Mouse (Mus musculus) splenic B cell, adult 2 months (primary cell): Measurements from ENCODE around the gene Ubc.
"Not testable (repeated sequence)": the region's sequence is repeated elsewhere in the genome, so short reads cannot be mapped to it uniquely, and the experiment has no call there.

Experiments
- DNase-seq: peaks from one replicate; pipeline ENCODE4 v3.0.0-alpha.2; 2011; ENCODE audit warnings: low read depth, low spot score
- H3K27me3 ChIP-seq: 2 replicates; pipeline ENCODE4 v1.6.1; 2012; ENCODE audit warnings: mild to moderate bottlenecking, low read length, moderate library complexity, mixed read lengths; ENCODE audit not compliant: control insufficient read depth, poor library complexity, insufficient read depth, severe bottlenecking
- H3K36me3 ChIP-seq: 2 replicates; pipeline ENCODE4 v1.6.1; 2012; ENCODE audit warnings: mild to moderate bottlenecking, low read length, moderate library complexity, mixed read lengths; ENCODE audit not compliant: control insufficient read depth, poor library complexity, insufficient read depth, severe bottlenecking

Gene Ubc

DNA sequence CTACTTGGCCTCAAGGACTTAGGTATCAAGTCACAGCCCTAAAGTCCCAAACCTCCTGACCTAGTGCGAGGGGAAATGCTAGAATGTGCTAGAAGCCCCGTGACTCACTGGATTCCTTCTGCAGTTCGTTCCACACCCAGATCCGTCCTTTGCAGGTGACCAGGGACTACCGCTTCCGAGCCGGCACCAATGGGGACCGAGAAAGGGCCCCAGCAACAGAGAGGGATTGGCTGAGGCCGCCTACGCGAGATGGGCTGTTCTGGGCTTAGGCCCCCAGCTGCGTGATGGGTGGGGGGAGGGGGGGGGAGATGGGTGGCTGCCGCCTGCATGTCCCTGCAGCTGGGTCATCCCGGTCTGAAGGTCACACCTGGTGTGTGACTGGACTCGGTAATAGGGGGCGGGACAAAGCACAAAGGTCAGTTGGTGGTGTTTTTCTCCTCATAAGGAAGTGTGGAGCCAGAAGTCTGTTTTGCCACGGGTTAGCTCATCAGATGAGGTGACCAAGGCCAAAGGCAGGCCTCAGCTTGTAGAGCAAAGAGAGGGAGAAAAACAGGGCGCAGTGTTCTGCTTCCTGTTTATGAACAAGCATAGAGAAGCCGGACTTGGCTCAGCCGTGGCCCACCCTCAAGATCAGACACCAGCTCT is 3.1 kb upstream of the Ubc start:
- peak; percentile 98 for DNase-seq
- peaks cover 4% of the 10 kb centered on the region; the same call in 1 of the 2 replicates for H3K36me3 ChIP-seq
- no peaks in the 10 kb centered on the region for H3K27me3 ChIP-seq

DNA sequence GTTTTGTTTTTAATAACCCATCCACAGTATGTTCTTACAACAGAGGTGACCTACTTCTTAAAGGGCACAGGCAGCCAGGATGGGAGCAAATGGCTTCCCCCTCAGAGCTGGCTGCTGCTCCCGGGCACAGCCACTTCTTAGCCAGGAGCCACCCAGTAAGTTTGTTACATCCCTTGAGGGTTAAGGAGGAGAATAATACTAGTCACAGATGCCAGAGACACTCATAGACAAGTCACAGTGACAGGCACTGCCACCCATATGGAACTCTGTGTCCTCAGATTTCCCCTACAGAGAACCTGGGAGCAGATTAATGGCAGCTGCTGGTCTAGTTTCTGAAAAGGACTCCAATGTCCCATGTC is 2.6 kb upstream of the Ubc start:
- no peak for DNase-seq
- H3K36me3 ChIP-seq, result peaks cover 4% of the 10 kb centered on the region; the same call in 1 of the 2 replicates
- no peaks in the 10 kb centered on the region for H3K27me3 ChIP-seq

DNA sequence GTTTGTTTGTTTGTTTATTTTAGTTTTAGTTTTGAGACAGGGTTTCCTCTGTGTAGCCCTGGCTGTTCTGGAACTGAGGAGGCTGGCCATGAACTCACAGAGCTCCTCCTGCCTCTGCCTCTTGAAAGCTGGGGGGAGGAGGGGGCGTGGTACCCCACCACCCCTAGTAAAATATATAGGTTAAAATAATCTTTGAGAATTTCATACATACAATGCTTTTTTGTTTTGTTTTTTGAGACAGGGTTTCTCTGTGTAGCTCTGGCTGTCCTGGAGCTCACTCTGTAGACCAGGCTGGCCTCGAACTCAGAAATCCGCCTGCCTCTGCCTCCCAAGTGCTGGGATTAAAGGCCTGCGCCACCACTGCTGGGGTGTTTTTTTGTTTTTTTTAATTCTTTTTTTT is 2.2 kb upstream of the Ubc start:
- not testable (repeated sequence) for DNase-seq, H3K27me3 ChIP-seq

DNA sequence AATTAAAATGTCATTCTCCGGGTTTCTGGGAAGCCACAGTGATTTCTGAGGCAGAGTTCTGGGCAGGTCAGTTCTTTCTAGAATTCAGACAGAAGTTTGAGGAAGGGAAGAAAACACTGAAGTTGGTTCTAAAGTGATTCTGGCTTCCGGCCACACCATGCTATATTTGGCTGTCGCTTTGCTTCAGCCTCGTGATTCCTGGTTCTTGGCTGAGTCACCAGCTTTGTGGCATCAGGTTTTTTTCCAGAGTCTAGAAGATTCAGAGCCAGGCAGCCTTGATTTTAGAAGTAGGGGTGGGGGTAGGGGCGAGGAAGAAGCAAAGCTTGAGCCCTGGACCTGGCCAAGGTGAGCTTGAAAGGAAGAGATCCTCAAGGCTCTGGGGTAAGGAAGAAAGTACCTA is 1.6 kb upstream of the Ubc start:
- H3K36me3 ChIP-seq, result peaks cover 4% of the 10 kb centered on the region; the same call in 1 of the 2 replicates
- DNase-seq, result peak; percentile 85
- no peaks in the 10 kb centered on the region for H3K27me3 ChIP-seq

More for the DNA sequence above, 2.2 kb upstream of the Ubc start:
- H3K36me3 ChIP-seq, result not testable (repeated sequence)

DNA sequence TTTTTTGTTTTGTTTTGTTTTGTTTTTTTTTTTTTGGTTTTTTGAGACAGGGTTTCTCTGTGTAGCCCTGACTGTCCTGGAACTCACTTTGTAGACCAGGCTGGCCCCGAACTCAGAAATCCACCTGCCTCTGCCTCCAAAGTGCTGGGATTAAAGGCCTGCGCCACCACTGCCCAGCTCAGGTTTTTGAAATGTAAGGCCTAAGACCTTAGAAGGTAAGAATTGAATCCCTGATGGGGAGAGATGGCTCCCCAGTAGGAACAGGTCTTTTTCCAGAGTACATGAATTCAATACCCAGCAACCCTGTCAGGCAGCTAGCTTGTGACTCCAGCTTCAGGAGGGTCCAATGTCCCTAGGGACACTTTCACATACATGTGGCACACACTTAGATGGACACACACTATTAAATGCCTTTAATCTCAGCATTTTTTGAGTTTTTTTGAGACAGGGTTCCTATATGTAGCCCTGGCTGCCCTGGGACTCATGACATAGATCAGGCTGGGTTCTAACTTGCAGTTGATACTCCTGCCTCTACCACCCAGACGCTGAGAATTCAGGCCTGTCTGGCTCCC is 990 bp upstream of the Ubc start:
- Histone ChIP-seq H3K36me3 (peaks cover 4% of the 10 kb centered on the region; the same call in 1 of the 2 replicates), H3K27me3 (no peaks in the 10 kb centered on the region)
- peak; percentile 15 for DNase-seq

DNA sequence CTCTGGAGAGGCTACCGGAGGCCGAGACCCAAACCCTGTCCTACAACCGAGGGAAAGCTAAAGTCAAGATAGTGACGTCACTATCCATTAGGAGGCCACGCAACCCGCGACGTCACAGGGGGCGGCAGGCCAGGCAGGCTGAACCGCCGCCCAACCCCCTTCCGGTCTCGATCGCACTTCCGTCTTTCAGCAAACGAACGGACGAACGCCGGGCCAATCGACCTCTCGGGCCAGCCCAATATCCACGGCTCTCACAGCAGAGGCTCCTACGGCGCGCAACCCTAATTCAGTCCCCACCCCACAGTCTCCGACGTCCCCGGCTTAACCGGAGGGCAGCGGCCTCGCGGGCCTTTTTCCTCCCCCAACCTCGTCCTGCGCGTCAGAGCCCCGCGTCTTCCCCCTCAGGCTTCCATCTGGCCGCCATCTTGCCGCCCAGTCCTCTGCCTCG is 847 bp downstream of the Ubc start, which contains the start of gene Gm10382:
Gene Gm10382 (plus strand): TSS at position 192 of the 448 bp plus-strand sequence.
- H3K27me3 ChIP-seq, result no peaks in the 10 kb centered on the region
- H3K36me3 ChIP-seq, result peaks cover 12% of the 10 kb centered on the region; the same call in 1 of the 2 replicates
- peak; percentile 95 for DNase-seq

DNA sequence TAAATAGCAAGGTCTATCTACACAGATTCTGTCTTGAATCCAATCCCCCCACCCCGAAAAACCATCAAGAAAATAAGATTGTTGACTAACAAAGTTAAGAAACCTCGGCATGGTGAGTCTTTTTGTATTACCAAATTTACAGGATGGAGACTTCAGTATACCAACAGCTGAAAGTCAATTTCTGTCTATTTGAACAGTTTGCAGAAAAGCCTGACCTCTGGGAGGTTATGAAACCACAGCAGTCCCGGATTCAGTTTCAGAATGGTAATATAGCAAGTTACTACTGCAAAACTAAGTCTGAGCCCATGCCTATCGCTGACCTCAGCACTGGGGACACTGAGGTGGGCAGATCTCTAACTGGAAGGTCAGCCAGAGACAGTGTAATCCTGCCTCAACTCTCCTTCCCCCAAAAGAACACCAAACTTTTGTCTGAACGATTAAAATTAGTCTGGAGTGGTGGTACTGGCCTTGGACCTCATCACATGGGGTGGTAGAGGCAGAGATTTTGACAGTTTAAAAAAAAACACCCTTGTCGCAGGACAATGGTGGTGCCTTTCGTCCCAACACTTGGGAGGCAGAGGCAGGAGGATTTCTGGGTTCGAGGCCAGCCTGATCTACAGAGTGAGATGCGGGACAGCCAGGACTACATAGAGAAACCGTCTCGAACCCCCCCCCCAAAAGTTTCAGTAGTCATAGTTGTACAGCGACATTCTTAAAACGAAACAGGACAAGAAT is 1.5 kb downstream of the Ubc start:
- Histone ChIP-seq H3K27me3 (no peaks in the 10 kb centered on the region), H3K36me3 (peaks cover 12% of the 10 kb centered on the region; the same call in 1 of the 2 replicates)
- peak; percentile 44 for DNase-seq

DNA sequence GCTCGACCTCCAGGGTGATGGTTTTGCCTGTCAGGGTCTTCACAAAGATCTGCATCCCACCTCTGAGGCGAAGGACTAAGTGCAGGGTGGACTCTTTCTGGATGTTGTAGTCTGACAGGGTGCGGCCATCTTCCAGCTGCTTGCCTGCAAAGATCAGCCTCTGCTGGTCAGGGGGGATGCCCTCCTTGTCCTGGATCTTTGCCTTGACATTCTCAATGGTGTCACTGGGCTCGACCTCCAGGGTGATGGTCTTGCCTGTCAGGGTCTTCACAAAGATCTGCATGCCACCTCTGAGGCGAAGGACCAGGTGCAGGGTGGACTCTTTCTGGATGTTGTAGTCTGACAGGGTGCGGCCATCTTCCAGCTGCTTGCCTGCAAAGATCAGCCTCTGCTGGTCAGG is 2.7 kb downstream of the Ubc start:
- DNase-seq, H3K27me3 ChIP-seq: not testable (repeated sequence)

DNA sequence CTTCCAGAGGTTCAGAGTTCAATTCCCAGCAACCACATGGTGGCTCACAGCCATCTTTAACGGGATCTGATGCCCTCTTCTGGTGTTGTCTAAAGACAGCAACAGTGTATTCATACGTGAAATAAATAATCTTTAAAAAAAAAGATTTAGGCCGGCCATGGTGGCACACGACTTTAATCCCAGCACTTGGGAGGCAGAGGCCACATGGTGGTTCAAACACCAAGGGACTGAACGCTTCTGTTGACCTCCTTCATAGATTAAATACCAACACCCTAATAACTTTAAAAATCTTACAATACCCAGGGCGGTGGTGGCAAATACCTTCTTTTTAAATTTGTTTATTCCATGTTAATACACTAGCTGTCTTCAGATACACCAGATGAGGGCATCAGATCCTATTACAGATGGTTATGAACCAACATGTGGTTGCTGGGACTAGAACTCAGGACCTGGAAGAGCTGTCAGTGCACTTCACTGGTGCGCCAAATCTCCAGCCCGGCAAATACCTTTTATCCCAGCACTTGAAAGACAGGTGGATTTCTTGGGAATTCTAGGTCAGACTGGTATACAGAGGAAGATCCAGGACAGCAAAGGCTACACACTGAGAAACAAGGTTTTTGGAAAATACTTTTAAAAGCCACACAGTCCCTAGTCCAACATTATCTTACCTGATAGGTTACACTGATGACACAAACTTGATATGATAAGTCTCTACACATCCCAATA is 4.6 kb downstream of the Ubc start:
- no peaks in the 10 kb centered on the region for H3K27me3 ChIP-seq
- H3K36me3 ChIP-seq, result peaks cover 12% of the 10 kb centered on the region; the same call in 1 of the 2 replicates
- peak; percentile 49 for DNase-seq

More for the DNA sequence above, 2.7 kb downstream of the Ubc start:
- H3K36me3 ChIP-seq, result peaks cover 12% of the 10 kb centered on the region; the same call in 1 of the 2 replicates

DNA sequence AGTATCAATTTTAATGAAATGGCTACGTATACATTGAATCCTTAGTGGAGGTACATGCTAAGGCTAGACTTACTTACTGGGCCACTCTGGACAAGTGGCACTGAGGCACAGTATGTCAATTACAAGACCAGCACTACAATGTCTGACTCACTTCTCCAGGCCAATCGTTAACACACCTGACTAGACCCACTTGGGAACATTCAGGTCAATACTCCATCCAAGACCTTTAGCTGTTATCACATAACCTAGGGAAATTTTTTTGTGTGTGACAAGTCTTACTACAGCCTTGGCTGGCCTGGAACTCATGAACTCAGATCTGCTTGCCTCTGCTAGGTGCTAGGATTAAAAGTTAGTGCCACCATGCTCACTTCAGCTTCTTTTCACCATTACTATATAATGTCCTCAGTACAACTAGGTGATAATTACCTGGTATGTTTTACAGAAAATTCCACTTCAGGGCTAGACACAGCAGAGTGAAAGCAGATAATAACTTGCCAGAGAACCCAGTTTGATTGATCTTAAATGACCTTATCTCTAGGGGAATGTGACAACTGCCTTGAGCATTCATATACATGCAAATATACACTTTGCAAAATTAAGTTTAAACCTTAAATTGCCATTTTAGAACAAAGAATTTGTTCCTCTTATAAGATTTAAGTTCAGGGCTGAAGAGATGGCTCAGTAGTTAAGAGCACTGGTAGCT is 5.3 kb downstream of the Ubc start:
- Histone ChIP-seq H3K27me3 (no peaks in the 10 kb centered on the region), H3K36me3 (peaks cover 12% of the 10 kb centered on the region; the same call in 1 of the 2 replicates)
- DNase-seq, result peak; percentile 52

DNA sequence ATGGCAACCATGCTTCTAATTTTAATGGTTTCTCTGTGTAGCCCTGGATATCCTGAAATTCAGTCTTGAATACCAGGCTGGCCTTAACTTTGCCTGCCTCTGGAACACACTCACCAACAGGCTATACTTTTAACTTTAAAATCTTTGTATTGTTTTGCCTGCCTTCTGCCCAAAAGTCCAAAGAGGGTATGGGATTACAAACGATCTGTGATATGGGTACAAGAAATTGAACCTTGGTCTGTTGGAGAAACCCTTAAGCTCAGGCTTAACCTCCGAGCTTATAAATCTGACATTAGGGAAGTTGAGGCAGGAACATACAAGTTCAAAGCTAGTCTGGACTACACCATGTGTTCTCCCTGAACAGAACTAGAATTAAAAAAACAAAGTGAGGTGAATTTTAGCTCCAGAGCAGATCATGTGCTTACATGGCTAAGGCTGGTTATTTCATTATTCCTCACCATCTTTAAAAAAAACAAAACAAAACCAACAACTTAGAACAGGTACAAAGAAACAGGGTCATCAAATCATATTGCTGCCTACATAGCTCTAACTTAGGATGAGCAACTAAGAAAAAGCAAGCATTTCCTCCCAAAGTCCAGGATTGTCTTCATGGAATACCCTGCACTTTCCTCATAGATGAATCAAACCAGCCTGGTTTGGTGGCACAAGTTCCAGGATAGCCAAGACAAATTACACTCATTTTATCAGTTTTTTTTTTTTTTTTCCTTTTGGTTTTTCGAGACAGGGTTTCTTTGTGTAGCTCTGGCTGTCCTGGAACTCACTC is 6.2 kb downstream of the Ubc start:
- DNase-seq, result peak; percentile 40
- H3K27me3 ChIP-seq, result no peaks in the 10 kb centered on the region
- H3K36me3 ChIP-seq, result peaks cover 12% of the 10 kb centered on the region; the same call in 1 of the 2 replicates

DNA sequence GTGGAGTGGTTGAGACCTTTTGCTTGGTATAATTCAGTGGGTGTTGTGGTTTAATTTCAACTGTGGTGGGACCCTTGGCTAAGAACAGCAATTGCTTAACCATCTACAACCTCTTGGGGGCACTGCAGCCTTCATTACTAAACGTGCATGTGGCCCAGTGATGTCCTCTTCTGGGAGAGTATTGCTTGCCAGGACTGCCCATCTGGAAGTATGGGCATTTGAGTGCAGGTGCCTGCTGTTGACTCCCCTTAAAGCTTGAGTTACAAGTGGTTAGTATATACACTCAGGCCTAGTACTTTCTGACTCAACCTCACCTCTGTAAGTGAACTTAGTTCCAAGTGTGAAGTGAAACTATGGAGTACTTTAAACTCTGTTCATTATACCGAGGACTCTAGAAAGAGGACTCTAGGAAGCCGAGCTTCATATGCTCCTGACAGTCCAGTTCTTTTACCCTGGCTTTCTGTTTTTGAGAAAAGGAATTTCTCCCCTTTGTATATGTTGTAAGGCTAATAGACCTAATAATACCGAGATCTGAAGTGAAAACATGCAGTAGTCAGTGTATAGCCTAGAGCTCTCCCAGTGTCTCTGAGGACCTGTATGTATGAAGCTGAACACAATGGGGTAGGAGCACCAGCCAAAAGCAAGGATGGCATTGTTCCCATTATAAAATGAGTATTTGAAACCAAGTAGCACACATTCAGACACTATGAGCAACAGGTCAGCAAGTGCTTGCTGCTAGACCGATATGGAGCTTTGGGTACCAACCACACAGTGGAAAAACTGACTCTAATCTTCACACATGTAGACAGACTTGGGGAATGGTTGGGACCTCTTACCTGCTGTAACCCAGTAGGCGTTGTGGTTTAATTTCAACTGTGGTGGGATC is 7.1 kb downstream of the Ubc start:
- Histone ChIP-seq H3K36me3 (peaks cover 8% of the 10 kb centered on the region; the same call in 1 of the 2 replicates), H3K27me3 (no peaks in the 10 kb centered on the region)
- peak; percentile 72 for DNase-seq
